Mouse (Mus musculus) CD4-positive, CD25-positive, alpha-beta regulatory T cell, adult 2 months (primary cell): ENCODE results near the gene Gria1.

ENCODE experiments used
- DNase-seq: peaks from one replicate; pipeline ENCODE4 v3.0.0-alpha.2; 2012; ENCODE audit warnings: low read depth, low spot score

Gene Gria1

DNA sequence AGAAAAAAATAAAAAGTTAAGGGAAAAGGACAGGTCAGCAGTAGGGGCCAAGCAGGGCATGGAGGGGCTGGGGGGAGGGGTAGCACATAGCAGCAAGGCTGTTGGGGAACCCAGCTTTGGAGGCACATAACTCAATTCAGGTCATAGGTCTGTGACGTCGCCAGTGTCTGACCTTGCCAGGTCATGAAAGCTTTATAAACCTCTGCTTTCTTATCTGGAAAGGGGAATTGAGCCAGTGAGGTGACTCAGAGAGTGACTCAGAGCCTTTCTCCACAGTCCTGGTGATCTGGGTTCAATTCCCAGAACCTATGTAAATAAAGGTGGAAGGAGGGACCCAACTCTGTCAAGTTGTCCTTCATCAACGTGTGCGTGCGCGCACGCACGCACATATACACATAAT is 286.2 kb downstream of the Gria1 start:
- DNase-seq = no peak

GRCm38 (mm10) chr11:57298263-57298662 is 287.1 kb downstream of the Gria1 start:
- no peak for DNase-seq

- no peak for DNase-seq
These were observed 287.5 kb downstream of the Gria1 start for GRCm38 (mm10) chr11:57298665-57299064.

DNA sequence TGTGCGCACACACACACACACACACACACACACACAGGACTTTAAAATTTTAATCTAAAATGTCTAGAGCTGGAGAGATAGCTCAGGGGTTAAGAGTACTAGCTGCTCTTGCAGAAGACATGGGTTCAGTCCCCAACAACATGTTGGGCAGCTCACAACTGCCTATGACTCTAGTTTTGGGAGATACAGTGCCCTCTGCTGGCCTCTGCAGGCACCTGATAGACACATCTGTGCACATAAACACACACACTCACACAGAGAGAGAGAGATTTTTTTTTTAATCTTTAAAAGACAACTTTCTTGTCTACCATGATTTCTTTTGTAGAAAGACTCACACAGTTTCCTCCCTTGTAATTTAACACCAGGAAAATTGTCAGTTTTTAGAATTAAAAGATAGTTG is 292.4 kb downstream of the Gria1 start:
- no peak for DNase-seq

- no peak for DNase-seq
These were observed 294.9 kb downstream of the Gria1 start for GRCm38 (mm10) chr11:57306116-57306515.

DNA sequence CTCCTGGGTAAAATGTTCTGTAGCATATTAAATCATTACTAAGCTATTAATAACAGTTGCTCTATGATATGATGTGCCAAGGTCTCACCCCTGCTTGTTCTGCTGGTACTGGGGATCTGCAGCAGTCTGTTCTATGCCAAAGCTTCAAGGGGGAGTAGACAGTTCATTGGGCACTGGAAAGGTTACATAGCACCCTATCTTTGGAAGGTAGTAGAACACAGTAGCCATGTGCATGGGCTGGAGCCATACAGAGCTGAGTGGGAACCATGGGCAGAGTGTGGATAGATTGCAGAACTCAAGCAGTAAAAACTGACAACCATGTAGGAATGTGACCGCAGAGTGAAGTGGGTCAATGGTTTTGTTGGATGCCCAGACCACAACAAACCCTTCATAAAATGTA is 295.7 kb downstream of the Gria1 start:
- DNase-seq = no peak

DNA sequence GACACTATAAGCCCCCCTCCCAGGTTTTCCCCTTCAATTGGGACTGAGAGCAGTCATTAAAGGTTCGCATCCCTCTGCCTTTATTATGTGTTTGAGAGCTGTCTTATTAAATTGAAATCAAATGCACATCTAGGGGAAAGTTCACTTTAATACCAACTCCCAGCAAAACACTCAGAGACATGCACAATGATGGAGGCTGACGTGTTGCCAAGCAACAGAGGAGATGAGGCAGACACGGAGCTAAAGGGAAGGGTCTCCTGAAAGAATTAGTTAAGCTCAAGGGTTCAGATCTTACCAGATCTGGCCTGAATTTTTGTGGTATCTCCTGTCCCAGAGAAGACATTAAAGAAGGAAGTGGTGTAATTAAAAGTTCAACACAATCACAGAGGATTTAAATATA is 305.9 kb downstream of the Gria1 start:
- DNase-seq = no peak

- DNase-seq = no peak
These were observed 306.3 kb downstream of the Gria1 start for GRCm38 (mm10) chr11:57317478-57317877.

- no peak for DNase-seq
These were observed 308.2 kb downstream of the Gria1 start for GRCm38 (mm10) chr11:57319374-57319773.

DNA sequence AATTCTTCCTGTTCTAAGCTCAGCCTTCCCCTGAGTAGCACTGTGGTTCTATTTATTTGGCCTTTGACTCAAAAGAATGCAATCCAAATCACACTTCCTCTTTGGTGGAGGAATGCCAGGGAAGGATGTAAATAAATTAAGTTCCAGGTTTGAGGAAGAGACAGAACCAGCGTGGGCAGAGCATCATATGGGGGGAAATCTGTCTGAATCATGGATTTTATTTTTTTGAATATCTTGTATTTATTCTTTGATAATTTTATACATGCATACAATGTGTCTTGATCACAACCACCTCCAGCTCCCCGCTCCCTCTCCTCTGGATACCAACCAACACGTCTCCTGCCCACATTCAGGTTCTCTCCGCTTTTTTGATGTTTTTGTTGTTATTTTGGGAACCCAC is 312.9 kb downstream of the Gria1 start:
- DNase-seq = no peak
